Mouse (Mus musculus): ENCODE data around the gene Akp3. TPM values are rescaled to one million over a fixed set of nuclear protein-coding genes. Genes with fewer than 3 reads are reported as not detected.

Akp3 gene
- not detected in 2 replicates for polyA plus RNA-seq (2016; fragmentation: Nextera tagmentation; extraction: Ambion mirVana)

DNA sequence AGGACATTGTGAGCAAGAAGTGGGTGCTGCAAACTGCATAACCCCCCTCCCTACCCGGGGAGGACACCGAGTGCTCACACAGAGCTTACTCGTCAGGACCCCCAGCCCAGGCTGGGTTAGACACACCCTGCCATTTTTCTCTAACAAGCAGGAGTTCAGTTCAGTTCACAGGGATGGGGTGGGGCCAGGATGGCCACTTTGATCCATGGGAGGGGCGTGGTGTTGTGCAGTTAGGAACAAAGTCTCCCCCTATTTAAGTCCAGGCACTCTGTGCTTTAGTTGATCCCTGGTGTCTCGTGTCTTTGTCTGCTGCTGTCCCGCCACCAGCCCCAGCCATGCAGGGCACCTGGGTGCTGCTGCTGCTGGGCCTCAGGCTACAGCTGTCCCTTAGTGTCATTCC lies at the start of gene Akp3:
Akp3 (plus strand) TSS at position 301 of the 400 bp plus-strand sequence.
- Histone ChIP-seq H3K9me3 (replicated peaks) (no peaks in the 10 kb centered on the region), H3K4me1 (0 out of 2 replicates have a peak, but pooled peaks cover 6% of the 10 kb centered on the region), H3K4me2 (replicated peaks) (no peak within 1 kb of the TSS), H3K36me3 (no peaks in the 10 kb centered on the region), H3K4me3 (no peak within 1 kb of the TSS), H3K9ac (no peak within 1 kb of the TSS), H3K27me3 (peaks cover 41% of the 10 kb centered on the region), H3K27ac (no peak within 1 kb of the TSS)
- ATAC-seq (ENCODE audit: low FRiP score) = no peak
- 81% methylated on average over 6 of the region's 6 CpGs for WGBS

- no peaks in the 10 kb centered on the region for H3K36me3 ChIP-seq
- H3K9ac ChIP-seq = no peak overlapping the region
- H3K9me3 ChIP-seq (replicated peaks) = no peaks in the 10 kb centered on the region; the same call in 1 of the 2 replicates
- H3K27me3 ChIP-seq = no peaks in the 10 kb centered on the region
- no peak overlapping the region for H3K27ac ChIP-seq
- WGBS = 68% methylated on average over 4 of the region's 4 CpGs
- no peaks in the 10 kb centered on the region for H3K4me1 ChIP-seq
- ATAC-seq (ENCODE audit: low FRiP score) = no peak
- no peak overlapping the region for H3K4me3 ChIP-seq
- no peak overlapping the region for H3K4me2 ChIP-seq (replicated peaks)
Observed at GRCm38 (mm10) chr1:87086196-87086595, 38.6 kb upstream of the Akp3 start.

DNA sequence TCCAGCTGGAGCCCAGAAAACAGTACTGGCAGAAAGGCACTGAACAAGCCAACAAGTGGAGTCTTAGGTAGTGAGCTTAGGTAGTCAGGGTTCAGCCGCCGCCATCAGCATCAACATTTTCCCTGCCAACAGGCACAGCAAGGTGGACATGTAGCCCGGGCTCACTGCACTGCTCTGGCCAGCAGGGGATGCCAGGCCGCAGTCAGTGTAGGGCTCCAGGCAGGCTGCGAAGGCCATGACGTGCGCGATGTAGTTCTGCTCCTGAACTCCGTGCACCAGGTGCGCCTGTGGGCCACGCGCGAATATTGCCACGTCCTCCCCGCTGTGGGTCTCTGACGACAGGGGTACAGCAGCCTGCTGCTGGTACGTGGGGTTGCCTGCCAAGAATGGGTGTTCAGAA lies 37.8 kb upstream of the Akp3 start:
- WGBS = 66% methylated on average over 17 of the region's 17 CpGs
- H3K36me3 ChIP-seq = no peaks in the 10 kb centered on the region
- H3K27ac ChIP-seq = no peak overlapping the region
- no peak overlapping the region for H3K4me2 ChIP-seq (replicated peaks)
- H3K27me3 ChIP-seq = no peaks in the 10 kb centered on the region
- no peak overlapping the region for H3K9ac ChIP-seq
- H3K9me3 ChIP-seq (replicated peaks) = no peaks in the 10 kb centered on the region; the same call in 1 of the 2 replicates
- H3K4me3 ChIP-seq = no peak overlapping the region
- no peaks in the 10 kb centered on the region for H3K4me1 ChIP-seq
- peak; percentile 52; the same call in 1 of the 2 replicates for ATAC-seq (ENCODE audit: low FRiP score)

GRCm38 (mm10) chr1:87089251-87089650 lies 35.5 kb upstream of the Akp3 start:
- Histone ChIP-seq H3K27ac (no peak overlapping the region), H3K4me3 (no peak overlapping the region), H3K4me1 (no peaks in the 10 kb centered on the region), H3K9me3 (replicated peaks) (no peaks in the 10 kb centered on the region; the same call in 1 of the 2 replicates), H3K36me3 (no peaks in the 10 kb centered on the region), H3K27me3 (no peaks in the 10 kb centered on the region), H3K4me2 (replicated peaks) (no peak overlapping the region), H3K9ac (no peak overlapping the region)
- WGBS = 90% methylated on average over 11 of the region's 11 CpGs
- ATAC-seq (ENCODE audit: low FRiP score) = no peak

DNA sequence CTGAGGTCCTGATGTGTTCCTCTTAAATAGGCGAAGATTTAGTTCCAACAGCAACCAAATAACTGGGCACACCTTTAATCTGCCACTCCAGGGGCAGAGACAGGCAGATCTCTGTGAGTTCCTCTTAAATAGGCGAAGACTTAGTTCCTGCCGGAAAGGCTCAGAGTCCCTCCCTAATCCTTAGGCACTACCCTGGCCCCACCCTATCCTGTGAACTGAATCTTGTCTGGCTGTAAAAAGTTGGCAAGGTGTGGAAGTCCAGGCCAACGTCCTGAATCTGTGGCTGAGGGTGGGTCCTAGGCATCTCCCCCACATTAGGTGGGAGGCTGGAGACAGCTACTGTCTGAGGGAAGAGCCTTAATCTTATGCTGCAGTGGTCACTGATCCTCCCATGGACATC lies 34.9 kb upstream of the Akp3 start, which contains the start of gene Alppl2:
Alppl2 (minus strand) TSS at position 101 of the 400 bp plus-strand sequence.
- Histone ChIP-seq H3K4me2 (replicated peaks) (no peak within 1 kb of the TSS), H3K36me3 (no peaks in the 10 kb centered on the region), H3K4me1 (no peaks in the 10 kb centered on the region), H3K9ac (no peak within 1 kb of the TSS), H3K9me3 (replicated peaks) (no peaks in the 10 kb centered on the region; the same call in 1 of the 2 replicates), H3K4me3 (no peak within 1 kb of the TSS), H3K27ac (no peak within 1 kb of the TSS), H3K27me3 (no peaks in the 10 kb centered on the region)
- WGBS = 85% methylated on average over 4 of the region's 4 CpGs
- no peak for ATAC-seq (ENCODE audit: low FRiP score)

DNA sequence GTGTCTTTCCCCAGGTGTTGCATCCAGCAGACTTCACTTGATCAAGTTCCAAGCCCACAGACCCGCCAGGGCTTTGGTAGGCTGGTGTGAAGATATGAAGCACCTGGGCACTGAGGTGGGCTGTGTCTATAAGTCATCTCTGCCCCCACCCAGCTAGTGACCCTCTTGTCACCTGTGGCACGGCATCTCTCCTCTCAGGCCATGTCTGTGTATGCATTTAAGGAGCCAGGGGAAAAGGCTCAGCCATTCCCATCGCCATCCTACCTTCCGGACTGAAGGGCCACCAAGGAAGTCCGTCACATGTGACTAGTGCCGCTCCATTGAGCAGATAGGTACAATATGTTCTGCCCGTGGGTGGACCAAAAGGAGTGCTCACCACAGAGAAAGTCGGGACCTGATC lies 29.1 kb upstream of the Akp3 start:
- no peak overlapping the region for H3K27ac ChIP-seq
- H3K36me3 ChIP-seq = no peaks in the 10 kb centered on the region
- no peaks in the 10 kb centered on the region for H3K4me1 ChIP-seq
- no peaks in the 10 kb centered on the region for H3K9me3 ChIP-seq (replicated peaks)
- ATAC-seq (ENCODE audit: low FRiP score) = no peak
- no peak overlapping the region for H3K9ac ChIP-seq
- peaks cover 13% of the 10 kb centered on the region for H3K27me3 ChIP-seq
- 82% methylated on average over 8 of the region's 8 CpGs for WGBS
- no peak overlapping the region for H3K4me3 ChIP-seq
- H3K4me2 ChIP-seq (replicated peaks) = no peak overlapping the region

- 12% methylated on average over 30 of the region's 30 CpGs for WGBS
- ATAC-seq (ENCODE audit: low FRiP score) = peak; percentile 74; the same call in 1 of the 2 replicates
- no peaks in the 10 kb centered on the region for H3K36me3 ChIP-seq
Observed at GRCm38 (mm10) chr1:87098358-87098975, 26.3 kb upstream of the Akp3 start.

DNA sequence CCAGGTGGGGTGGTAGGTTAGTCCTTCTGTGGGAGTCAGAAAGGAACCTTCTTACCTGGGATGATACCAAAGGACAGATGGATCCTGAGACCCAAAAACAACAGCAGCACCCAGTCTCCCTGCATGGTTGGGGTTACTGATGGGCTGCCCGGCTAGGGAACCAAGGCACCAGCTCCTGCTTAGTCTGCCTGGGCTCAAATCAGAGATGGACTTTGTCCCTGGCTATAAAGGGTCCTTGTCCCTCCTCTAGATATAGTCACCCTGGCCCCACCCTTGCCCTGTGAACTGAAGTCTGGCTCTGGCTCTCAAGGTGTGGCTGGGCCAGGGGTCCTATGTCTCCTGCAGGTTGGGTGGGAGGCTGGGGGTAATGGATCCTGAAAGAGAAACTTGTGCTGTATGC lies 23.4 kb upstream of the Akp3 start, which contains the start of gene Alpi:
Alpi (minus strand) TSS at position 196 of the 400 bp plus-strand sequence.
- Histone ChIP-seq H3K27ac (no peak within 1 kb of the TSS), H3K9me3 (replicated peaks) (no peaks in the 10 kb centered on the region), H3K36me3 (no peaks in the 10 kb centered on the region), H3K9ac (no peak within 1 kb of the TSS), H3K27me3 (peaks cover 13% of the 10 kb centered on the region), H3K4me3 (no peak within 1 kb of the TSS), H3K4me1 (no peaks in the 10 kb centered on the region), H3K4me2 (replicated peaks) (no peak within 1 kb of the TSS)
- no peak for ATAC-seq (ENCODE audit: low FRiP score)
- WGBS = 95% methylated on average over 1 of the region's 1 CpGs

More at GRCm38 (mm10) chr1:87098358-87098975, 26.3 kb upstream of the Akp3 start:
- Histone ChIP-seq H3K27ac (no peak overlapping the region), H3K4me1 (no peaks in the 10 kb centered on the region), H3K4me2 (replicated peaks) (peak overlapping the region; percentile 32), H3K27me3 (peaks cover 13% of the 10 kb centered on the region), H3K9ac (no peak overlapping the region), H3K9me3 (replicated peaks) (no peaks in the 10 kb centered on the region), H3K4me3 (no peak overlapping the region)

DNA sequence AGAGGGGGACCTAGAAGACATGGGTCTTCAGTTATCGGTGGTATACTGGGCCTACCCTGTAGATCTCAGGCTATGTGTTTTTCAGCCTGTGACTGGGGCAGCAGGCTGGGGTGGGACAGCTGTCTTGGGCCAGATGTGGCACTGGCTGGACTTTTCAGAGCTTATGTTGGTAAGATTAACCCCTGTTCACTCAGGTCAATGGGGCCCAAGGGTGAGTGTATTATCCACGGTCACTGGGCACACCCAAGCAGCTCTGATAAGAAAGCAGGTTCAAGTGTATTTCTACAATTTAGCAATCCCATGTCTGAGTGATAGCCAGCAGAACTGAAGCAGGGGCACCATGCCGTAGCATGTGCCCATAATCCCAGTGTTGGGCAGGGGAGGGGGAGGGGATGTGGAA lies 22.7 kb upstream of the Akp3 start:
- Histone ChIP-seq H3K9me3 (replicated peaks) (no peaks in the 10 kb centered on the region), H3K27me3 (peaks cover 13% of the 10 kb centered on the region), H3K27ac (no peak overlapping the region), H3K9ac (no peak overlapping the region), H3K4me2 (replicated peaks) (no peak overlapping the region), H3K4me3 (no peak overlapping the region), H3K4me1 (no peaks in the 10 kb centered on the region), H3K36me3 (no peaks in the 10 kb centered on the region)
- no peak for ATAC-seq (ENCODE audit: low FRiP score)
- 88% methylated on average over 3 of the region's 3 CpGs for WGBS

DNA sequence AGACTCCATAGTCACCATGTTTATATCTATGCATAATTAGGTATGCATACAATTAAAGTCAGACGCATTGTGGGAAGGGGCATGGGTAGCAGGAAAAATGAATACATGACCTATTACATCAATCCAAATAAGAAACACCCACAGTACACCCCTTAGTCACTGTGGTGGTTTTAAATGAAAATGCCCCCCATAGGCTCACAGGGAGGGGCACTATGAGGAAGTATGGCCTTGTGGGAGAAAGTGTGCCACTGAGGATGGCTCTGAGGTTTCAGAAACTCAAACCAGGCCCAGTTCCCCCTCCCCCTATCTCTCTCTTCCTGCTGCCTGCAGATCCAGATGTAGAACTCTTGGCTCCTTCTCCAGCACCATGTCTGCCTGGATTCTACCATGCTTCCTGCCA lies 20.8 kb upstream of the Akp3 start:
- H3K9ac ChIP-seq = no peak overlapping the region
- ATAC-seq (ENCODE audit: low FRiP score) = no peak
- peaks cover 10% of the 10 kb centered on the region for H3K27me3 ChIP-seq
- H3K4me3 ChIP-seq = no peak overlapping the region
- no peaks in the 10 kb centered on the region for H3K4me1 ChIP-seq
- H3K9me3 ChIP-seq (replicated peaks) = no peaks in the 10 kb centered on the region
- H3K27ac ChIP-seq = no peak overlapping the region
- WGBS = 75% methylated on average over 1 of the region's 1 CpGs
- no peak overlapping the region for H3K4me2 ChIP-seq (replicated peaks)
- no peaks in the 10 kb centered on the region for H3K36me3 ChIP-seq

DNA sequence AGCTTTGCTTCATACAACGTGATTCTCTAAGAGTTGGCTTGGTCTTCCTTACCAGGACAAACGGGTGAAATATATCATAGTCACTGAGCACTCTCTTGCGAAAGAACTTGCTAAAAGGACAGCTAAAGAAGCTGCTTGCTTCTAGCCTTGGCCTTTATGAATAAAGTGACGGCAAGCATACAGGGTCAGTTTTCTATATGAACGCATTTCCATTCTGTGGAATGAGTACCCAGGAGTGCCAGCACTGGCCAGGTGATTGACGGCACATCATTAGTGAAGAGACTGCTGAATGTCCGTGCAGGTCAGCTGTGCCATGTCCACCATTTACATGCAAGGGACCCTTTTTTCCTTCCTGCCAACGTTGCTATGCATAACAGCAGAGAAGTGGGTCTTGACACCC lies 18.2 kb upstream of the Akp3 start:
- H3K27ac ChIP-seq = no peak overlapping the region
- no peak overlapping the region for H3K4me2 ChIP-seq (replicated peaks)
- no peaks in the 10 kb centered on the region for H3K4me1 ChIP-seq
- 76% methylated on average over 8 of the region's 8 CpGs for WGBS
- H3K27me3 ChIP-seq = no peaks in the 10 kb centered on the region
- no peaks in the 10 kb centered on the region for H3K36me3 ChIP-seq
- no peak for ATAC-seq (ENCODE audit: low FRiP score)
- no peaks in the 10 kb centered on the region for H3K9me3 ChIP-seq (replicated peaks)
- H3K9ac ChIP-seq = no peak overlapping the region
- H3K4me3 ChIP-seq = no peak overlapping the region

DNA sequence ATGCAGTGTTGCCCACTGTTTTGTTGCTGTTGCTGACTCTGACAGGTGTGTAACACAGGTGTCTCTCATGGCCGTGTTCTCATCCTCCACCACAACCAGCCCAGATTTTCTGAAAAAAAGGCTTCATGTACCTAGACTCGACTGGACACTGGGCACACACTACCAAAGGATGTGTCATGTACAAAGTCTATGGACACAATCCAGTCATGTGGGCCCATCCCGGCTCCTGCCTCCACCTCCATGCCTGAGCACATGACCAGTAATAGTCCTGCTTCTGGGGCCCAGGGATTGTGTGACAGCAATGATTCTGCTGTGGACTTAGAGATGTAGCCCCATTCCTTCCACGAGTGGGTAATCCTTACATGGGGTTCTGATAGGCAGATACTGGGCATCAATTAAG lies 16.2 kb upstream of the Akp3 start:
- Histone ChIP-seq H3K36me3 (no peaks in the 10 kb centered on the region), H3K9me3 (replicated peaks) (no peaks in the 10 kb centered on the region), H3K4me3 (no peak overlapping the region), H3K27me3 (no peaks in the 10 kb centered on the region), H3K4me1 (no peaks in the 10 kb centered on the region), H3K27ac (no peak overlapping the region), H3K9ac (no peak overlapping the region), H3K4me2 (replicated peaks) (no peak overlapping the region)
- WGBS = 87% methylated on average over 4 of the region's 4 CpGs
- no peak for ATAC-seq (ENCODE audit: low FRiP score)

DNA sequence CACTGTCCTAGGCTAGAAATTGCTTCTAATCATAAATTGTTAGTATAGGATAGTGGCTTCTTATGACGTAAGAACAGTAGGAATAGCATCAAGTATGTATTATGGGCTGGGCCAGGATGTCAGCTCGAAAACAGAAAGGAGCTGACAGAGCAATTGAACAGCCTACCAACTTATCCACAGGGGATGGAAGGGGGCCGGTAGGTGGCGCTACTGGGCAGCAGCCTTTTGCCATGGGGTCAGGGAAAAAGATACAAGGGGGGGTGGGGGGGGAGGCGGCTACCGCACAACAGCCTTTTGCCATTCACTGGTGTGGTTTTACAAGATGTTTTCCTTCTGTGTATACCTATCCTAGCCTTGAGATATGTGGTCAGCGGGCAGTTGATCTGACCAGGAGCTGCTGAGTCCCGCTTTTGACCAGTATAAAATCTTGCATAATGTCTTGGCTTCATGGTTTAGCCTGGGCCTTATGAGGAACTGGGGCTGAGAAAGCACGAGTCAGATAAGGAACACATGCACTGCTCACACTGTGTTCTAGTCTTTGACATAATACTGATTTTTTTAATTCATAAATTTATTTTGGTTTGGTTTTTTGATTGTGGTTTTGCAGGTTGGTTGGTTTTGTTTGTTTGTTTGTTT lies 12.9 kb upstream of the Akp3 start:
- Histone ChIP-seq H3K36me3 (no peaks in the 10 kb centered on the region), H3K27ac (no peak overlapping the region), H3K4me3 (no peak overlapping the region), H3K9me3 (replicated peaks) (no peaks in the 10 kb centered on the region), H3K4me2 (replicated peaks) (no peak overlapping the region), H3K27me3 (no peaks in the 10 kb centered on the region), H3K4me1 (no peaks in the 10 kb centered on the region), H3K9ac (no peak overlapping the region)
- whole genome bisulfite sequencing = 36% methylated on average over 9 of the region's 9 CpGs
- ATAC-seq (ENCODE audit: low FRiP score) = no peak
